Mouse (Mus musculus): ENCODE data around the gene Tmem41b.

Gene Tmem41b

DNA sequence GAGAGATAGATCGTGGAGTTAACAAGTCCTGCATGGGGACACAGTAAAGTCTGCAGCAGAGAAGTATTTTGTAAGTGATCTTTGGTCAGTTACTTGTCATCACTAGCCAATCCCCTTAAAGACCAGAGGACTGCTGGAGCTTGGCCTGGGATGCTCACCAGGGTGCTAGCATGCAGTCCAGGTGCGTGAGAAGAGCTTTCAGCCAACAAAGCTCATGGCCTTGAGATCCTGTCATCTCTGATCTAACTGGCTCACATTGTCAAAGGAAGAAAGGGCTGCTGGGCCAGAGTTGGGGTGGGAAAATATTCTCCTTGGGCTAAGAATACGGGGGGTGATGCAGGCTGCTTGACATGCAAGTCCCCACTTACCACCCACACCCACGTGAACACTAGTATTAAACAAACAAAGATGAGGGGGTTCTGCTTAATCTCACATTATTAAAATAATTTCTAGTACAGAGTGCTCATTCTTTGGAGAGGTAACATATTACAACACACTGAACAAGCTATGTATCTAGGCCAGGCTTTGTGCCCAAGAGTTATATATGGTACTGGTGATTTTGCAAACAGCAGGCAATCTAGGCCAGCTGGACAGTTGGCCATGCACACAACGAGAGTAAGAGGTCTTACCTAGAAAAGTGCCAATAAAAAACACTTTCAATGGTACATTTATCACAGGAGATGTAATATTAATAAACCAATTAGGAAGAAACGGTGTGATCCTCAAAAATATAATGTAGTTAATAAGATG lies 10.6 kb downstream of the Tmem41b start:
- no peak for DNase-seq (ENCODE audit: low spot score in 2 of 2)

DNA sequence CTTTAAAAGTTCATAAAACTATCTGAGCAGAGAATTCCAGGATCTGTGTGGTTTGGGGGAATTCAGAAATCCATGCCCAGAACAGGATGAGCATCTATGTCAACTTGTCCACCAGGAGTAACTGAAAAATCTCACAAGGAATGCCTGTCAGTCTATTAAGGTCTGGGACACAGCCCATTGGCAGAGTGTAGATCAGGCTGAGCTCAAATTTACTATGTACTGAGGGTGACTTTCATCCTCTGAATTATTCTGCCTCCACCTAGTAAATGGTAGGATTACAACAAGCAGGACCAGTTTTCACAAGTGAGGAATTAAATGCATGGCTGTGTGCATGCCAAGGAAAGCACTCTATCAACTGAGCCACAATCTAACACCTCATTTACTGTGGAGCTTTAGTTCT lies 17.2 kb downstream of the Tmem41b start:
- DNase-seq (ENCODE audit: low spot score in 2 of 2): no peak

DNA sequence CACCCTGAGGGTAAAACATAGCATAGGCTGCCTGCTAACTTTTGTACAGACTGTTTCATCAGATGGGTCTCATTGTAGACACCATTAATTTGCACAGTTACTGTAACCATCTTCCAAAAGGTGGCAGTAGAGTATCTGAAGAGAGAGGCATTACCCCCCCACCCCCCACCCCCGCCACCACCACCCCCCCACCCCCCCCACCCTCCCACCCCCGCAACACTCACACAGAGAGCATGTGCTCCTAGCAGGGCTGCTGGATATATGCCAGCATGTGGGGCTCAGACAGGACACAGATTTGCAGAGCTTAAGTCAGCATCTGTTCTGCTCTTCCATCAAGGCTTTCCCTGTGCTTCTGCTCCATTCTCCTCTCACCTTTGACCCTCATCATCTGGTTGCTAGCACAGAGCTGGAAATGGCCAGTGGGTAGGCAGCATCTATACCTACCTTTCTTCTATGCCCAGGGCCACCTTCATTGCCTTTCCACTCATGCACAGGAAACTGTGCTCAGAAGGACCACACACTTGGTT lies 17.7 kb downstream of the Tmem41b start:
- DNase-seq (ENCODE audit: low spot score in 2 of 2): peak in 1 of 2 experiments; percentile 68

DNA sequence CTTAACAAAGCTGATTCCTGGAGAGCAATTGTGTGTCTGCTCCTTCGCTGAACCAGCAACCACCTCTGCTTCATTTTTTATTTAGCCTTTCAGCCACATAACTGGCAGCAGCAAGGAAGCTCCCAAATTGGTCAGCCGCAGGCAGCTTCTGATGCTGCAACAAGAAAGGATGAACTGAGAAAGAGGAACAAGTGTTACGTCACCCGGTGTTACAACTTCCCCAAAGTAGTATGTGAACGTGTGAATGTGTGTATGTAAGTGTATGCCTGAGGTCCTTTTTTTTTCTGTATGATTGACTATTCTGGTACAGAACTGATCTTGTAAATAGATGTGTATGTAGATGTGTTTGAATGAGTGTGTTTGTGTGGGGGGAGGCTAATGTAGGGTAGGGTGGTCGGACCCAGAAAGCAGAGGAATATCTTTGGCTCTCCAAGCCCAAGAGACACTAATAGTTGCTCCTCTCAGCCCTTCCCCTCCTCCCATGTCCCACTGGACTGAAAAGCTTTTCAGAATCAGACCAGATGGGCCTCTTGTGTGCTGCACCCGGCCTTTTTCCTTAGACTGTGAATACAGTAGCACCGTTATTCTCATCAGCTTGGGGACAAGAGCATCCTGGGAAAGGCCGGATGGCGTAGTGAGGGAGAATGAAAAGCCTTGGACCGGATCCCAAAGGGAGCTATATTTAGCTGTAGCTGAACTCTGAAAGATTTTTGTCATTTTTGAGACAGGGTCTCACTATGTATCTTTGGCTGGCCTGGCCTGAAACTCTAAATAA lies 18.7 kb downstream of the Tmem41b start:
- DNase-seq (ENCODE audit: low spot score in 2 of 2): peak in 1 of 2 experiments; percentile 11

- no peak for DNase-seq (ENCODE audit: low spot score in 2 of 2)
These were observed 21.1 kb downstream of the Tmem41b start for GRCm38 (mm10) chr7:109965658-109966057.

GRCm38 (mm10) chr7:109963707-109964106 lies 23.0 kb downstream of the Tmem41b start:
- DNase-seq (ENCODE audit: low spot score in 2 of 2): no peak

GRCm38 (mm10) chr7:109962596-109962995 lies 24.1 kb downstream of the Tmem41b start:
- DNase-seq (ENCODE audit: low spot score in 2 of 2): no peak

GRCm38 (mm10) chr7:109961570-109961969 lies 25.2 kb downstream of the Tmem41b start:
- no peak for DNase-seq (ENCODE audit: low spot score in 2 of 2)

DNA sequence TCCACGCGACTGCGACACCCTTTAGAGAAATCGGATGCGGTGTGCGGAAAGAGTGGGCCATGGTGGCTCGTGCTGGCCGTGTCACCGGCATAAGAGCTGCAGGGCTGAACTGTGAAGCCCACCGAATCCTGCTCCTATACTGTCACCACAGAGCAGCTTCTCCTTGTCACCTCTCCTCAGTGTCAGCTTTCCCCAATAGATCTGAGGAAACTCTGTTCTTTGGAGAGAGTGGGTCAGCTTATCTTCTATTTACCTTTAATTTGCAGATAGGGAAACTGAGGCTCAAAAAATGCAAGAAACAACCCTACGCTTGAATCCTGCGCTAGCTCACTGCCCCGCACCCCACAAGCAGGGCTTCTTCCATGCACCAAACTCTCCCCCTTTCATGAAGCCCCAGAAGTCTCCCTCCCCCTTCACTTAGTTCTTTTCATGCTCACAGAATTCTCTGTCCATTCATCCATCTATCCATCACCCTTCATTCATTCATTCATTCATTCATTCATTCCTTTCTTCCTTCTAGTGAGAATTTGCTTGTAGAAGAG lies 26.0 kb downstream of the Tmem41b start:
- DNase-seq (ENCODE audit: low spot score in 2 of 2): no peak

GRCm38 (mm10) chr7:109959716-109960612 lies 26.8 kb downstream of the Tmem41b start, which contains the start of gene Dennd5a:
Gene Dennd5a, minus strand, starts transcription at chr7:109960470.
- peak; percentile 70 to 82 for DNase-seq (ENCODE audit: low spot score in 2 of 2)

DNA sequence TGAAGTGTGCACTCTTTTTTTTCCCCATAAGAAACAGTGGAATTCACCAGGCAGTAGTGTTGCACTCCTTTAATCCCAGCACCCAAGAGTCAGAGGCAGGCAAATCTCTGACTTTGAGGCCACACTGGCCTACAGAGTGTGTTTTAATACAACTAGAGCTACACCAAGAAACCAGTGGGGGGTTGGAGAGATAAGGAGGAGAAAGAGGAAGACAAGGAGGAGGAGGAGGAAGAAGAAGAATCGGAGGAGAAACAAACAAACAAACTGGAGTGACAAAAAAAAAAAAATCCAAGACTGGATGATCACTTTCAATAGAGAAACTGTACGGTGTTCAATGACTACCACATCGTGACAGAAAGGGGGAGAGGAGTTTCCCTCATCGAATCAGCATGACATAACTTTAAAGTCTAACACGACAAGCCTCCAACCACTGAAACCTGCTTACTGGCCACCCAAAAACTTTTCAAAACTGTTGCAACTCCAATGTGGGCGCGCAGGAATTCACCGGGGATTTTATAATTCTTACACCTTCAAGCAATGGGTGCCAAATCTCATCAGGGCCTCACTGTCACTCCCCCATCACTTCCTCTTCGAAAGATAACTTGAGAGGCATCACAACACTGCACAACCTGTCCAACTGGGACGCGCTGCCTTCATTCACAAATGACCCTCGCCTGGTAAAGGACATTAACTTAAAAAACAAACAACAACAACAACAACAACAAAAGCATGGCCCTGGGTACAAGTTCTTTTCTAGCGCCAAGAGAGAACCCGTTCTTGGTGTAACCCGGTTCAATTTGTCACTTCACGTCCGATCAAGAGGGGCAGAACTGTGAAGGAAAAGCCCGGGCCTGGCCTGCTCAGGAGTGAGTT lies 27.6 kb downstream of the Tmem41b start:
- DNase-seq (ENCODE audit: low spot score in 2 of 2): no peak

DNA sequence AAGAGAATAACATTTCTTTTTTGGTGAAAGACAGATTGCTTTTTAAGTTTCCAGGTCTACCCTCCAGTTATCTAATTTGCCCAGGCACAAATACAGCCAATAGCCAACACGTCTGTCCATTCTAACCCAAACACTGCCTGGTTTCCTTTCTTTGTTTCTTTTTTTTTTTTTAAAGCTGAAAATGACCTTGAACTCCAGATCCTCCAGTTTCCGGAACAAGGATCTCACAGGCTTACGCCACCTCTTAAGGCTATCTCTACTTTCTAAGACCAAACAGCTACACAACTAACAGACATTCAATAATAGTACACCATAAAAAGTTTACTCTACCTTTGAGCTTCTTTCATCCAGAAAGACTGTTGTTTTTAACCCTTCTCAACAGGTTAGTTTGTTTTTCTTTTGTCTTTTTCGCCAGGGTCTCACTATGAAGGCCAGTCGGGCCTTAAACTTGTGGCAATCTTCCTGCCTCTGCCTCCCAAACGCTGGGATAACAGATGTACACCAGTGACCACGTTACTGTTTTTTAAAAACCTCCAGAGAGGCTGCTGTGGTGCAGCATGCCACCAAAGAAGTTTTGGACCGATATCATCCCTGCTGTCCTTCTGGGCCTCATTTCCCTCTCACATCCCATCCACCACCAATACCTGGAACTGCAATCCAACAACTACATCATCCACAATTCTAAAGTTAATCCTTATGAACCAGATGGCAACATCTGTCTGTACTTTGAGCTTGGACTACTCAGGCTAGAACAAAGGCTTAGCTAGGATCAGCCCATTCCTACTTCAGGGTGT lies 28.5 kb downstream of the Tmem41b start:
- DNase-seq (ENCODE audit: low spot score in 2 of 2): no peak

- no peak for DNase-seq (ENCODE audit: low spot score in 2 of 2)
These were observed 31.9 kb downstream of the Tmem41b start for GRCm38 (mm10) chr7:109954622-109955401.

- no peak for DNase-seq (ENCODE audit: low spot score in 2 of 2)
These were observed 35.4 kb downstream of the Tmem41b start for GRCm38 (mm10) chr7:109951297-109951696.

DNA sequence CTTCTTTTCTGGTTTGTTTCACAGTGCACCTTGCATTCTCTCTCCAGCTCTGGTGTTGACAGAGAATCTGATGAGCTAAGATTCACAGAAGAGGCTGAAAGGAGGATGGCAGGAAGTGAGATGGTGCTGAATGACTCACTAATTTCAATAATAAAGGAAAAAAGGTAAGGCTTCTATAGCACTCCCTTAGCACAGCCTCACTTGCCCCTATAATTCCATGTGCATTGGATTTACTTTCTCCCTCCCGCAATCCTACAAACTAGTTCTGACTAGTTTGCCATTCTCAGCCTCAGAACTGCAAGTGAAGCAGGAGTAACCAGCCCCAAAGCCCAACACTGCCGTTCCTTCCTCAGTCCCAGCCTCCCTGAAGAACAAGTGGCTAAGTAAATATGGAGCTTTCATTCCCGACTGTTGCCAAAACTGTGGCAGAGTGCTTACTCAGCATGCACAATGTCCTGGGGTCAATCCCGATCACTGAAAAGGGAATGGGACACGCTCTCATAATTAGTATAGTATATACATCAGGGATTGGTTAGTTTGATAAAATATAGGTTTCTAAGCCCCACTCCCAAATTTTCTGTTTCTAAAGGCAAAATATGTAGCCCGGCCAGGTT lies 42.2 kb downstream of the Tmem41b start:
- no peak for DNase-seq (ENCODE audit: low spot score in 2 of 2)

GRCm38 (mm10) chr7:109929628-109930027 lies 57.1 kb downstream of the Tmem41b start:
- DNase-seq (ENCODE audit: low spot score in 2 of 2): no peak

- no peak for DNase-seq (ENCODE audit: low spot score in 2 of 2)
These were observed 58.4 kb downstream of the Tmem41b start for GRCm38 (mm10) chr7:109928365-109928764.

- no peak for DNase-seq (ENCODE audit: low spot score in 2 of 2)
These were observed 61.8 kb downstream of the Tmem41b start for GRCm38 (mm10) chr7:109924965-109925364.
